Mouse (Mus musculus) left cerebral cortex, postnatal 10 days (tissue): ENCODE results near the gene Gm20388. TPM values are rescaled to one million over a fixed set of nuclear protein-coding genes. Genes with fewer than 3 reads are reported as not detected.
A peak's percentile ranks its signal among the peaks of the same experiment; 100 is the strongest.
"Not testable (repeated sequence)": the region's sequence is repeated elsewhere in the genome, so short reads cannot be mapped to it uniquely, and the experiment has no call there.

ENCODE experiments used
- DNase-seq, 2 experiments: peaks; one replicate each; pipeline ENCODE4 v3.0.0; 2021 to 2022; ENCODE audit warnings: low spot score in 2 of 2, mixed read lengths in 1 of 2; ENCODE audit errors: extremely low spot score in 1 of 2
- intact Hi-C: fragments of 180-260 bp; cut with DNase I; formaldehyde crosslinking; loops from one replicate; pipeline ENCODE4 v1.15.1; 2025
- total RNA-seq, 2 experiments: library from RNA; stranded (reverse); gene quantifications; 2 replicates each; pipeline ENCODE4 v1.2.3; 2021

Gene Gm20388
- total RNA-seq, 2 experiments from 2014 or later, result 4.4 to 9.0 TPM

GRCm38 (mm10) chr8:121667936-121668500, 1757.4 kb downstream of the Gm20388 start:
- intact Hi-C loops, DNase-seq: not testable (repeated sequence)

- DNase-seq, result no peak
- intact Hi-C loops, result no loop called here
These were observed 1757.9 kb downstream of the Gm20388 start for GRCm38 (mm10) chr8:121668553-121668952.

GRCm38 (mm10) chr8:121669208-121669607, 1758.6 kb downstream of the Gm20388 start:
- intact Hi-C loops, result no loop called here
- DNase-seq, result no peak

- intact Hi-C loops, result no loop called here
- DNase-seq, result no peak
These were observed 1762.5 kb downstream of the Gm20388 start for GRCm38 (mm10) chr8:121673153-121673552.

GRCm38 (mm10) chr8:121673917-121674316, 1763.3 kb downstream of the Gm20388 start:
- DNase-seq, result no peak
- intact Hi-C loops, result no loop called here

GRCm38 (mm10) chr8:121674524-121674923, 1763.9 kb downstream of the Gm20388 start:
- intact Hi-C loops, result no loop called here
- DNase-seq, result no peak

- intact Hi-C loops, result no loop called here
These were observed 1764.5 kb downstream of the Gm20388 start for GRCm38 (mm10) chr8:121675161-121675560.

GRCm38 (mm10) chr8:121675701-121676100, 1765.1 kb downstream of the Gm20388 start:
- peak in 1 of 2 experiments; percentile 71 for DNase-seq
- intact Hi-C loops, result no loop called here

More at GRCm38 (mm10) chr8:121675161-121675560, 1764.5 kb downstream of the Gm20388 start:
- no peak for DNase-seq

- DNase-seq, result no peak
These were observed 1768.1 kb downstream of the Gm20388 start for GRCm38 (mm10) chr8:121678696-121679095.

GRCm38 (mm10) chr8:121680896-121681295, 1770.3 kb downstream of the Gm20388 start:
- intact Hi-C loops, result no loop called here
- DNase-seq, result no peak

More at GRCm38 (mm10) chr8:121678696-121679095, 1768.1 kb downstream of the Gm20388 start:
- intact Hi-C loops, result no loop called here

GRCm38 (mm10) chr8:121681457-121681856, 1770.8 kb downstream of the Gm20388 start:
- intact Hi-C loops, result no loop called here
- DNase-seq, result no peak

- intact Hi-C loops, result no loop called here
- DNase-seq, result no peak
These were observed 1772.6 kb downstream of the Gm20388 start for GRCm38 (mm10) chr8:121683083-121683832.

- peak in 1 of 2 experiments; percentile 63 for DNase-seq
- intact Hi-C loops, result no loop called here
These were observed 1774.8 kb downstream of the Gm20388 start for GRCm38 (mm10) chr8:121685419-121685818.

- intact Hi-C loops, result no loop called here
These were observed 1777.0 kb downstream of the Gm20388 start for GRCm38 (mm10) chr8:121687455-121688161.

GRCm38 (mm10) chr8:121688496-121688895, 1777.9 kb downstream of the Gm20388 start:
- intact Hi-C loops, result no loop called here
- no peak for DNase-seq

More at GRCm38 (mm10) chr8:121687455-121688161, 1777.0 kb downstream of the Gm20388 start:
- DNase-seq, result peak; percentile 57 to 63

GRCm38 (mm10) chr8:121694453-121694852, 1783.8 kb downstream of the Gm20388 start:
- no peak for DNase-seq
- intact Hi-C loops, result no loop called here

- intact Hi-C loops, result no loop called here
- DNase-seq, result no peak
These were observed 1785.0 kb downstream of the Gm20388 start for GRCm38 (mm10) chr8:121695585-121696184.

GRCm38 (mm10) chr8:121697735-121698614, 1787.3 kb downstream of the Gm20388 start:
- peak in 1 of 2 experiments; percentile 64 for DNase-seq
- intact Hi-C loops, result no loop called here
